11 mouse cellular contexts compared by ENCODE assay signal in genomic region chr8:13687941-13688340, GRCm38 (mm10). TPM values are rescaled to one million over a fixed set of nuclear protein-coding genes. Genes with fewer than 3 reads are reported as not detected.
DNase-seq lines count a peak whose midpoint lies in the region; ATAC-seq and TF ChIP-seq lines count a peak whose summit lies in the region.
"Had no signal": no experiment of that assay in that cellular context is flagged by ENCODE, and none has a peak within 500 bp of the region (broad histone marks: within the 10 kb centered on the region; RNA-seq: fewer than 3 reads in every experiment).

No protein-coding gene starts in this region.

- no peak overlapping the region for H3K27ac ChIP-seq in kidney, postnatal 0 days
- H3K27ac ChIP-seq in CH12.LX (ENCODE audit: insufficient read depth, low read depth), result no peak overlapping the region

- ATAC-seq in CD4-positive, CD25-positive, alpha-beta regulatory T cell, adult 4 months, result no peak
- no peak for ATAC-seq in kidney, postnatal 0 days (replicated peaks; ENCODE audit: low FRiP score, low read depth)

- TF ChIP-seq RAD21 in CH12.LX (IDR thresholded peaks at IDR 0.05; ENCODE audit: low read depth, low read length), result peak; percentile 33

- no peaks in the 10 kb centered on the region for H3K4me1 ChIP-seq in kidney, postnatal 0 days (replicated peaks; ENCODE audit: insufficient read depth, low read length)
- peaks cover 8 to 34% of the 10 kb centered on the region in 2 experiments for H3K4me1 ChIP-seq in CH12.LX (ENCODE audit: control insufficient read depth in 1 of 2, insufficient read depth in 2 of 2)

- no peaks in the 10 kb centered on the region for H3K36me3 ChIP-seq in kidney, postnatal 0 days (ENCODE audit: insufficient read depth, low read length)
- H3K36me3 ChIP-seq in CH12.LX (replicated peaks in 1 of 2; ENCODE audit: control insufficient read depth in 1 of 2, insufficient read depth in 1 of 2, low read length in 1 of 2), result no peaks in the 10 kb centered on the region

- dilution Hi-C loops in CH12.LX (cut with MboI; ENCODE audit: extremely low pct_ligation_motif_present, extremely low pct_unique_long_range_greater_than_20kb, low sequenced_read_pairs), result no loop called here

- peak; percentile 31; the same call in 1 of the 2 replicates for TF ChIP-seq CTCF in kidney, postnatal 0 days (IDR thresholded peaks at IDR 0.05; ENCODE audit: low read depth)
- peak in 1 of 2 experiments; percentile 49; a peak in 2 of 4 replicates for TF ChIP-seq CTCF in CH12.LX (conservative IDR thresholded peaks at IDR 0.05 in 1 of 2, IDR thresholded peaks at IDR 0.05 in 1 of 2; ENCODE audit: low read depth in 2 of 2, low read length in 2 of 2)

- H3K27me3 ChIP-seq in kidney, postnatal 0 days (ENCODE audit: insufficient read depth, low read length), result no peaks in the 10 kb centered on the region
- no peaks in the 10 kb centered on the region for H3K27me3 ChIP-seq in CH12.LX (replicated peaks)

- no peak overlapping the region for H3K4me3 ChIP-seq in kidney, postnatal 0 days (replicated peaks; ENCODE audit: low read depth, low read length)
- H3K4me3 ChIP-seq in CH12.LX (replicated peaks in 1 of 3; ENCODE audit: low read depth in 2 of 3, low read length in 2 of 3, poor library complexity in 1 of 3), result no peak overlapping the region

- no peak overlapping the region for H3K9ac ChIP-seq in kidney, postnatal 0 days (ENCODE audit: low read depth, low read length)
- no peak overlapping the region for H3K9ac ChIP-seq in CH12.LX (ENCODE audit: insufficient read depth, low read depth)

- TF ChIP-seq EP300 in CH12.LX (IDR thresholded peaks at IDR 0.05; ENCODE audit: low read length), result no peak

- H3K79me2 ChIP-seq in CH12.LX (replicated peaks; ENCODE audit: control insufficient read depth, extremely low read depth, insufficient read depth, poor library complexity, severe bottlenecking), result no peaks in the 10 kb centered on the region

- no peak overlapping the region for H3K4me2 ChIP-seq in kidney, postnatal 0 days (ENCODE audit: low read length)
- H3K4me2 ChIP-seq in CH12.LX (ENCODE audit: insufficient read depth, low read depth, poor library complexity, severe bottlenecking), result no peak overlapping the region

- DNase-seq in CD4-positive, CD25-positive, alpha-beta regulatory T cell, adult 2 months (ENCODE audit: low read depth, low spot score), result peak; percentile 53
- DNase-seq in kidney, postnatal 0 days (ENCODE audit: low spot score), result no peak
- DNase-seq in kidney, adult 9 months, result no peak
- DNase-seq in CH12.LX (ENCODE audit: extremely low read depth), result no peak
- DNase-seq in spleen, postnatal 36 days (ENCODE audit: low spot score in 2 of 2), result peak; percentile 60 to 65
- DNase-seq in c-Kit-positive CD71-positive TER-119-positive erythroid progenitor cells, embryonic 14.5 days (ENCODE audit: low spot score), result no peak
- DNase-seq in urinary bladder, postnatal 25 days (ENCODE audit: low spot score), result no peak
- DNase-seq: right cerebral cortex, adult 18-20 months had no signal

- WGBS in kidney, postnatal 0 days, result 80% methylated on average over 4 of the region's 4 CpGs

- no peaks in the 10 kb centered on the region for H3K9me3 ChIP-seq in kidney, postnatal 0 days (replicated peaks; ENCODE audit: low read length)
- no peaks in the 10 kb centered on the region for H3K9me3 ChIP-seq in CH12.LX (replicated peaks; ENCODE audit: low read length)

- TF ChIP-seq POLR2A in CH12.LX (IDR thresholded peaks at IDR 0.05; ENCODE audit: low read depth, low read length), result no peak

- in situ Hi-C loops in CH12.LX (cut with MboI; ENCODE audit: low pct_ligation_motif_present, low pct_unique_long_range_greater_than_20kb, low sequenced_read_pairs), result no loop called here

TF ChIP-seq in CH12.LX, 34 proteins besides CTCF, POLR2A, EP300 and RAD21:
- TF ChIP-seq SMC3 (IDR thresholded peaks at IDR 0.05; ENCODE audit: low read depth, low read length) (peak; percentile 46), KAT2A (IDR thresholded peaks at IDR 0.05; ENCODE audit: insufficient replicate concordance, low read length) (no peak)

RNA-seq across cellular contexts. Expression of gene Rasa3, which starts 10.5 kb away (rescaled TPM):
- polyA plus RNA-seq in CD4-positive, CD25-positive, alpha-beta regulatory T cell, adult 4 months (2017; shearing (Covaris generic)), result 100 to 1,000 TPM in 1 of 2 experiments, 10 to 100 TPM in 1; 77.3 to 195 TPM
- 14.0 and 15.6 TPM in 2 replicates for polyA plus RNA-seq in kidney, postnatal 0 days (2015; fragmentation: Nextera tagmentation; extraction: Ambion mirVana)
- total RNA-seq in CH12.LX (2012; rRNA removed), result 20.0 and 28.5 TPM in 2 replicates
- total RNA-seq in CH12.LX (2014; rRNA removed), result 13.6 TPM in 2 replicates
- 12.8 and 13.7 TPM in 2 replicates for polyA plus RNA-seq in CH12.LX (2012; ENCODE audit: insufficient read length, low read depth)

RNA-seq across cellular contexts. Expression of gene Cfap97d2, which starts 17.7 kb away (rescaled TPM):
- polyA plus RNA-seq in CD4-positive, CD25-positive, alpha-beta regulatory T cell, adult 4 months (2017; shearing (Covaris generic)), result not detected
- polyA plus RNA-seq in kidney, postnatal 0 days (2015; fragmentation: Nextera tagmentation; extraction: Ambion mirVana), result not detected in 2 replicates
- total RNA-seq in CH12.LX (2012; rRNA removed) (not detected in 2 replicates), CH12.LX (2014; rRNA removed) (not detected in 2 replicates)
- polyA plus RNA-seq in CH12.LX (2012; ENCODE audit: insufficient read length, low read depth), result not detected in 2 replicates
- total RNA-seq: common myeloid progenitor, adult 5-6 weeks; gastrocnemius, postnatal 25 days had no signal

Comparison
In these comparisons a context has a peak if more than half of its experiments do, and no peak if none do; other contexts are left out.
1. DNase-seq: peak in CD4-positive, CD25-positive, alpha-beta regulatory T cell, adult 2 months (single experiment) and spleen, postnatal 36 days (2 of 2); none in kidney, postnatal 0 days (single experiment), kidney, adult 9 months (single experiment), CH12.LX (single experiment), c-Kit-positive CD71-positive TER-119-positive erythroid progenitor cells, embryonic 14.5 days (single experiment) and urinary bladder, postnatal 25 days (single experiment).